In the genomic region with DNA sequence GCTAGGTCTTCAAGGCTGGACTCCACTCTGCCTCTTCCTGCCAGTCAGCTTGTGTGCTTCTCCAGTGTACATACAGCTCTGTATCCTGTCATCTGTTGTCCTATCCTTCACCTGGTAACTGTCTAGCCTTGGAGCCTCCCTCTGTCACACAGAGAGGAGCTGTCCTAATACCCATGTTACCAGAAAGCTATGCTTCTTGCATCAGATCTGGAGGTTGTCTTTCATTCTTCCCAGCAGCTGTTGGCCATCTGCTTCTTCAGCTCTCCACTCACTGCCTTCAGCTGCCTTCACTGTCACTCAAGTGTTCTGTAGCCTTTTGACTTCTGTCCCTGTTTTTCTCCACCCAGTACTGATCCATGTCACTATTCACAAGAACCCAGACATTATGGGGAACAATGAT, we compare ENCODE assay signal across 23 mouse cellular contexts. TPM values are rescaled to one million over a fixed set of nuclear protein-coding genes. Genes with fewer than 3 reads are reported as not detected.
DNase-seq lines count a peak whose midpoint lies in the region; ATAC-seq lines count a peak whose summit lies in the region.
"Had no signal": no experiment of that assay in that cellular context is flagged by ENCODE, and none has a peak within 500 bp of the region (broad histone marks: within the 10 kb centered on the region; RNA-seq: fewer than 3 reads in every experiment).

No protein-coding gene starts in this region.

- no peaks in the 10 kb centered on the region for H3K9me3 ChIP-seq in limb, embryonic 12.5 days
- H3K9me3 ChIP-seq in limb, embryonic 10.5 days (replicated peaks), result no peaks in the 10 kb centered on the region
- H3K9me3 ChIP-seq in limb, embryonic 15.5 days, result no peaks in the 10 kb centered on the region
- H3K9me3 ChIP-seq: embryonic facial prominence, embryonic 15.5 days; forebrain, embryonic 10.5 days; forebrain, embryonic 15.5 days; G1E; heart, embryonic 13.5 days; hindbrain, embryonic 12.5 days had no signal

- H3K9ac ChIP-seq in limb, embryonic 12.5 days (replicated peaks), result no peak overlapping the region
- H3K9ac ChIP-seq in limb, embryonic 15.5 days, result no peak overlapping the region
- H3K9ac ChIP-seq: embryonic facial prominence, embryonic 15.5 days; forebrain, embryonic 15.5 days; heart, embryonic 13.5 days; hindbrain, embryonic 12.5 days had no signal

- DNase-seq in limb, embryonic 10.5 days (ENCODE audit: low spot score), result no peak
- DNase-seq in lung, postnatal 10 days, result peak; percentile 34
- DNase-seq in lung, postnatal 14 days, result no peak
- DNase-seq in MN1 (ENCODE audit: low spot score), result peak; percentile 80
- DNase-seq in kidney, postnatal 4 days, result no peak
- no peak for DNase-seq in natural killer cell, adult 2 months (ENCODE audit: low spot score in 2 of 2)
- DNase-seq: adrenal gland, postnatal 14 days; cerebellum, adult 11-12 months; cerebellum, adult 9-10 months; cerebellum, postnatal 36 days; gastrocnemius, postnatal 36 days; heart, adult 11 months; heart, postnatal 4 days had no signal

- no peak overlapping the region for H3K27ac ChIP-seq in limb, embryonic 12.5 days
- H3K27ac ChIP-seq in limb, embryonic 10.5 days, result no peak overlapping the region
- H3K27ac ChIP-seq in limb, embryonic 15.5 days, result no peak overlapping the region
- H3K27ac ChIP-seq: embryonic facial prominence, embryonic 15.5 days; forebrain, embryonic 10.5 days; forebrain, embryonic 15.5 days; heart, embryonic 13.5 days; hindbrain, embryonic 12.5 days had no signal

- ATAC-seq in limb, embryonic 12.5 days (ENCODE audit: insufficient number of reproducible peaks, insufficient read depth, low FRiP score, low TSS enrichment, low read depth), result 0 out of 2 replicates have a peak, but pooled peaks have one; percentile 20
- peak; percentile 48; the same call in 1 of the 2 replicates for ATAC-seq in limb, embryonic 15.5 days (ENCODE audit: insufficient number of reproducible peaks, low FRiP score, low TSS enrichment, low read depth)
- ATAC-seq: forebrain, embryonic 15.5 days had no signal

- H3K4me2 ChIP-seq in limb, embryonic 12.5 days, result no peak overlapping the region
- no peak overlapping the region for H3K4me2 ChIP-seq in limb, embryonic 15.5 days
- H3K4me2 ChIP-seq: embryonic facial prominence, embryonic 15.5 days; forebrain, embryonic 15.5 days; heart, embryonic 13.5 days; hindbrain, embryonic 12.5 days had no signal

- peaks cover 9% of the 10 kb centered on the region; the same call in 1 of the 2 replicates for H3K27me3 ChIP-seq in limb, embryonic 12.5 days
- no peaks in the 10 kb centered on the region for H3K27me3 ChIP-seq in limb, embryonic 10.5 days (ENCODE audit: low read depth, poor library complexity, severe bottlenecking)
- no peaks in the 10 kb centered on the region for H3K27me3 ChIP-seq in limb, embryonic 15.5 days
- H3K27me3 ChIP-seq: embryonic facial prominence, embryonic 15.5 days; forebrain, embryonic 15.5 days; heart, embryonic 13.5 days; hindbrain, embryonic 12.5 days had no signal

- H3K36me3 ChIP-seq in limb, embryonic 12.5 days, result peaks cover 46% of the 10 kb centered on the region
- H3K36me3 ChIP-seq in limb, embryonic 10.5 days, result peaks cover 70% of the 10 kb centered on the region
- peaks cover 54% of the 10 kb centered on the region for H3K36me3 ChIP-seq in limb, embryonic 15.5 days

- no peak overlapping the region for H3K4me3 ChIP-seq in limb, embryonic 12.5 days (replicated peaks)
- H3K4me3 ChIP-seq in limb, embryonic 10.5 days, result no peak overlapping the region
- H3K4me3 ChIP-seq in limb, embryonic 15.5 days, result no peak overlapping the region
- H3K4me3 ChIP-seq: embryonic facial prominence, embryonic 15.5 days; erythroblast, embryonic 14.5 days; forebrain, embryonic 10.5 days; forebrain, embryonic 15.5 days; heart, embryonic 13.5 days; hindbrain, embryonic 12.5 days had no signal

- H3K4me1 ChIP-seq in limb, embryonic 12.5 days (replicated peaks), result peaks cover 17% of the 10 kb centered on the region
- H3K4me1 ChIP-seq in limb, embryonic 10.5 days, result peaks cover 12% of the 10 kb centered on the region
- peaks cover 10% of the 10 kb centered on the region for H3K4me1 ChIP-seq in limb, embryonic 15.5 days
- H3K4me1 ChIP-seq: forebrain, embryonic 15.5 days had no signal

RNA-seq across cellular contexts. Expression of a gene that starts 29.4 kb away (rescaled TPM):
- not detected in 2 replicates for polyA plus RNA-seq in limb, embryonic 12.5 days (2016; fragmentation: Nextera tagmentation; extraction: Ambion mirVana)
- polyA plus RNA-seq in limb, embryonic 10.5 days (2016; fragmentation: Nextera tagmentation; extraction: Ambion mirVana), result not detected in 2 replicates
- polyA plus RNA-seq in limb, embryonic 15.5 days (2015; fragmentation: Nextera tagmentation; extraction: Ambion mirVana), result not detected in 2 replicates
- polyA plus RNA-seq: embryonic facial prominence, embryonic 15.5 days; erythroblast, embryonic 14.5 days; forebrain, embryonic 10.5 days; forebrain, embryonic 15.5 days; G1E; heart, embryonic 13.5 days; heart, postnatal 0 days; hindbrain, embryonic 12.5 days had no signal

RNA-seq across cellular contexts. Expression of a gene that starts 30.3 kb away (rescaled TPM):
- polyA plus RNA-seq in limb, embryonic 12.5 days (2016; fragmentation: Nextera tagmentation; extraction: Ambion mirVana), result 47.6 and 50.2 TPM in 2 replicates
- polyA plus RNA-seq in limb, embryonic 10.5 days (2016; fragmentation: Nextera tagmentation; extraction: Ambion mirVana), result 23.8 and 28.4 TPM in 2 replicates
- polyA plus RNA-seq in limb, embryonic 15.5 days (2015; fragmentation: Nextera tagmentation; extraction: Ambion mirVana), result 43.0 and 45.5 TPM in 2 replicates

RNA-seq across cellular contexts. Expression of a gene that starts 47.5 kb away (rescaled TPM):
- polyA plus RNA-seq in limb, embryonic 12.5 days (2016; fragmentation: Nextera tagmentation; extraction: Ambion mirVana), result 11.0 and 14.8 TPM in 2 replicates
- polyA plus RNA-seq in limb, embryonic 10.5 days (2016; fragmentation: Nextera tagmentation; extraction: Ambion mirVana), result 7.6 and 9.0 TPM in 2 replicates
- polyA plus RNA-seq in limb, embryonic 15.5 days (2015; fragmentation: Nextera tagmentation; extraction: Ambion mirVana), result 10.3 and 15.7 TPM in 2 replicates

Comparison
In these comparisons a context has a peak if more than half of its experiments do, and no peak if none do; other contexts are left out.
1. DNase-seq: peak in lung, postnatal 10 days (single experiment) and MN1 (single experiment); none in limb, embryonic 10.5 days (single experiment), lung, postnatal 14 days (single experiment), kidney, postnatal 4 days (0 of 2) and natural killer cell, adult 2 months (0 of 2).